Mouse (Mus musculus) cerebellum, adult 2 months (tissue): ENCODE measurements around the gene Dgkk. TPM values are rescaled to one million over a fixed set of nuclear protein-coding genes. Genes with fewer than 3 reads are reported as not detected.
"Not testable (repeated sequence)": the region's sequence is repeated elsewhere in the genome, so short reads cannot be mapped to it uniquely, and the experiment has no call there.

Experiments used
- DNase-seq, 2 experiments: peaks; one replicate each; pipeline ENCODE4 v3.0.0; 2021
- H3K27ac ChIP-seq: fragments of 200-500 bp; 2 replicates; pipeline ENCODE4 v1.5.1; 2012; ENCODE audit warnings: low read length, control low read depth, inconsistent platforms; ENCODE audit not compliant: insufficient read depth
- H3K27me3 ChIP-seq: fragments of 200-500 bp; 2 replicates; pipeline ENCODE4 v1.6.1; 2012; ENCODE audit warnings: inconsistent platforms, mild to moderate bottlenecking, low read length, moderate library complexity; ENCODE audit not compliant: control insufficient read depth, insufficient read depth
- H3K4me1 ChIP-seq: fragments of 200-500 bp; 2 replicates; pipeline ENCODE4 v1.6.1; 2011; ENCODE audit warnings: low read length; ENCODE audit not compliant: control insufficient read depth, insufficient read depth
- H3K4me3 ChIP-seq: fragments of 200-500 bp; replicated peaks from 2 replicates; pipeline ENCODE3; 2011; ENCODE audit warnings: mild to moderate bottlenecking, low read depth, low read length, control low read depth; ENCODE audit not compliant: insufficient read depth
- CTCF ChIP-seq: fragments of 200-500 bp; IDR thresholded peaks from 2 replicates; pipeline ENCODE4 v1.5.1; 2011; ENCODE audit warnings: low read depth, mild to moderate bottlenecking, control low read depth, low read length, moderate library complexity, borderline replicate concordance; ENCODE audit not compliant: insufficient read depth
- POLR2A ChIP-seq: fragments of 200-500 bp; IDR thresholded peaks from 2 replicates; pipeline ENCODE4 v1.6.1; 2011; ENCODE audit warnings: low read length, control low read depth, borderline replicate concordance; ENCODE audit not compliant: insufficient read depth
- WGBS: fragments of 180-500 bp; shearing (Covaris S2); methylation state at CpG from one replicate; pipeline ENCODE4 v1.1.7; 2018; 5-methylcytosine and 5-hydroxymethylcytosine counted together
- polyA plus RNA-seq: library from polyadenylated mRNA; depleted of rRNA; stranded (reverse); fragments of >200 nt; gene quantifications from 2 replicates; pipeline ENCODE4 v1.2.3, GENCODE M21; 2012

The Dgkk gene
- polyA plus RNA-seq, 1 experiment = 1.7 TPM

DNA sequence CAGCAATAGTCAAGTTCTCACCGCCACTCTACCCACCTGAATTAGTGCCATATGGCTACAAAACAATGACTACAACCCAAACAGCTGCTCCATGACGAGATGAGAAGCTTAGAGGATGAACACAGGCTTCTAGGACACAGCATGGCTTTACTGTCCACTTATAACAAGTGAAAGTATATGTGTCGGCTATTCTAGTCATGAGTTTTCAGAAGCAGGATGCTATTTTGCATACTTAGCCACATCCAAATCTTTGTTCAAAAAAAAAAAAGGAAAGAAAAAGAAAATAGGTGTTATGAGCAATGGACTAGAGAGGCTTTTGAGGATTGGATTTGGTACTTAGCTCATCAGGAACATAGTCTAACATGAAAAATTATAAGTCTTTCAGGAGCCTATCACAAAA is 74.4 kb downstream of the Dgkk start:
- DNase-seq = no peak
- H3K4me1 ChIP-seq = no peaks in the 10 kb centered on the region
- 51% methylated on average over 3 of the region's 3 CpGs for WGBS
- no peak for TF ChIP-seq CTCF
- TF ChIP-seq POLR2A = no peak
- no peak overlapping the region for H3K27ac ChIP-seq
- H3K4me3 ChIP-seq = no peak overlapping the region
- H3K27me3 ChIP-seq = no peaks in the 10 kb centered on the region

DNA sequence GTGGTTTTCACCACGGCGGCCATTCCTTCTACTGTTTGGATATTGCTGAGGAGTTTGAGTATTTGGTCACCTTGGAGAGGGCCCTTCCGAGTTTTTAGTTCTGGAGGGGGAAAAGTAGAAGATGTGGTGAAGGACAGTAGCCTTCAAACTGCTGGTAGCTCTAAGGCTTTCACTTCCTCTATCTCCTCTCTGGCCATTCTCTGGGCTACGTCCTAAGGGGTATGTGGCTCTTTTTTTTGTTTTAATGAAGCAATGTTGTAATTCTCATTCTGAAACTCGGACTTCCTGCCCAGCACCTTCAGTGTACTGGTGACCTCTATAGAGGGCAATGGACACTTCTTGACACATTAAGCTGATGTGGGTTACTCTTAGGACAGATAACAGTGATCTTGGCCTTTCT is 75.0 kb downstream of the Dgkk start:
- no peak for TF ChIP-seq CTCF
- TF ChIP-seq POLR2A = no peak
- no peaks in the 10 kb centered on the region for H3K27me3 ChIP-seq
- WGBS = 85% methylated on average over 5 of the region's 5 CpGs
- no peak for DNase-seq
- no peak overlapping the region for H3K4me3 ChIP-seq
- H3K4me1 ChIP-seq = no peaks in the 10 kb centered on the region
- H3K27ac ChIP-seq = no peak overlapping the region

DNA sequence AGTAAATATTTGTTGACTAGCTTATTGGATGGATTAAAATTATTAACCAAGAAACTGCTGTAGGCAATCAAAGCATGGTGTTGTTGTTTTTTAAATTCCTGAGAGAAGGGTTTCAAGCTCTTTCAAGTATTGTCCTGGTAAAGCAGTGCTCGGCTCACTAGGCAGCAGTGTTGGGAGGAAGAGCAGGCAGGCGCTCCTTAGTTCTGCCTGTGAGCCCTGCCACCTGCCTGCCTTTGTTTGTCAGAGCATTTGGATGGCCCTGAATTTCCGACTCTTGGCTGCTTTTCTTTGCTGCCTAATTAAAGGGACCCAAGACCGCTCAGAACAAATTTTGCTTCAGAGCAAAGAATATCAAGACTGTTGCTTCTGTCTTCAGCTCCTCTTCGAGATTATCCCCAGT is 114.8 kb downstream of the Dgkk start:
- no peak for DNase-seq
- H3K4me3 ChIP-seq = no peak overlapping the region
- no peaks in the 10 kb centered on the region for H3K4me1 ChIP-seq
- no peaks in the 10 kb centered on the region for H3K27me3 ChIP-seq
- WGBS = 16% methylated on average over 5 of the region's 5 CpGs
- TF ChIP-seq POLR2A = no peak
- no peak for TF ChIP-seq CTCF
- H3K27ac ChIP-seq = no peak overlapping the region

DNA sequence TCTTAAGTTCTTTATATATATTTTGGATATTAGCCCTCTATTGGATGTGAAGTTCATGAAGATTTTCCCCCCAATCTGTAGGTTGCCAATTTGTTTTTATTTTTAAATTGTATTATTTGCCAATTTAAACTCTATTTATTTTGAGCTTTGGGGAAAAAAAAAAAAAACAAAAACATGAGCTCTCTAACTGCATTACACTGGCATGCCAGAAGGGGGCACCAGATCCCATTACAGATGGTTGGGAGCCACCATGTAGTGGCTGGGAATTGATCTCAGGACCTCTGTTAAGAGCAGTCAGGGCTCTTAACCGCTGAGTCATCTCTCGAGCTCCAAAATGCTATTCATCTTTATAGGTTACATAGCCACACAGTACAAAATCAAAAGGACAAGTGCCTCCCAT is 131.9 kb downstream of the Dgkk start:
- no peak for DNase-seq
- no peaks in the 10 kb centered on the region for H3K4me1 ChIP-seq
- WGBS = 81% methylated on average over 2 of the region's 2 CpGs

DNA sequence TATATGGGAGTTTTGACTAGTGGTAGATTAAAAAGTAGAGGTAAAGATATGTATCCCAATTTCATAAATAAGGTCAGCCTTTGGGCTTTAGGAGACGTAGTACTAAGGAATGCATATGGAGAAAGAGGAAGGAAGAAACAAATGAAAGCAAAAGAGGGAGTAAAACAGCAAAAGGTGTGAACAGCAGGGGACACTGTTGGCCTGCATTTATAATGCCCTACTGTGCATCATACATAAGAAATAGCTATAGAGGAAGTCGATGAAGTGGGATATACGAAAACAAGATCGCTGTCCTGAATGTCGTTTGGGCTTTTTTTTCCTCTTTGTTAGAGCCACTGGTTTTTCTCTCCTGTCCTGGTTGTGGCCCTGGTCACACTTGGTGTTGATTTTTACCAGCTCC is 143.1 kb downstream of the Dgkk start:
- no peaks in the 10 kb centered on the region for H3K27me3 ChIP-seq
- H3K4me1 ChIP-seq = no peaks in the 10 kb centered on the region
- WGBS = 68% methylated on average over 5 of the region's 5 CpGs
- no peak for DNase-seq
- no peak overlapping the region for H3K27ac ChIP-seq
- TF ChIP-seq CTCF (no peak), POLR2A (no peak)
- no peak overlapping the region for H3K4me3 ChIP-seq

More for the DNA sequence above, 131.9 kb downstream of the Dgkk start:
- Histone ChIP-seq H3K27me3 (no peaks in the 10 kb centered on the region), H3K27ac (no peak overlapping the region), H3K4me3 (no peak overlapping the region)
- no peak for TF ChIP-seq POLR2A
- TF ChIP-seq CTCF = no peak

DNA sequence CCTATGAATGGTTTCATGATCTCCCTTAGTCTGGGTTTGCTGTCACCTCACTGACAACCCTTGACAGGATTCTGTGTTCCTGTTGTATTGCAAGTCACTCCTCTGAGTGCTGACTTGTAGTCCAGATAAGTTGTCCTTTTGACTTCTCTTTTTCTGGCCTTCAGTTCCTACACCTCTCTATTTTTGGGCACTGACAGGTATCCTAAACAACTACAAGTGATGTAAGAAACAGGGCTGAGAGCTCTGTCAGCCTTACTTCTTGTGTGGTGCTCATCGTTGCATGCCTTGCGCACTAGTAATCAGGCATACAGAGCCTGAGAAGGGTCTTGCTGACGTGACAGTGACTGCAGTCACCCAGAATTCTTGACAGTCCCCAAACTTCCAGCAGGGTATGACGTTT is 147.1 kb downstream of the Dgkk start:
- DNase-seq = no peak
- Histone ChIP-seq H3K4me1 (no peaks in the 10 kb centered on the region), H3K4me3 (no peak overlapping the region), H3K27ac (no peak overlapping the region), H3K27me3 (no peaks in the 10 kb centered on the region)
- TF ChIP-seq CTCF (no peak), POLR2A (no peak)
- WGBS = 76% methylated on average over 4 of the region's 4 CpGs

DNA sequence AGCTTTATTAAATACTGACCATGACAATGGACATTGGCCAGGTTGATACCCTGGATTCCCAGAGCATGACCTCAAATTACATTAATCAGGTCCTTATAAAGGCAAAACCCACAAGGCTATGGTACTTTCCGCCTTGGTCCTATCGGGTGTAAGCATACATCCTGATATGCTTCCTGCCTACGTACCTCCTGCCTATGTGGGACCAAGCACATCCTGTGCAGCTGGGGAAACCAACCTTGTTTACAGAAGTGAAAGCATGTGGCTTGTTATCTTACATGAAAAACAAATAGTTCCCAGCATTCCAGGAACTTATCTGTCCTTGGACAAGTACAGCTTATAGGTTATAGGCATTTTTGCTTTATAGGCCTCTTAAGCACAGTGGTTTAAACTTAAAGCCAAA is 189.5 kb downstream of the Dgkk start:
- H3K27me3 ChIP-seq = no peaks in the 10 kb centered on the region
- TF ChIP-seq CTCF (no peak), POLR2A (no peak)
- 88% methylated on average over 3 of the region's 3 CpGs for WGBS
- H3K27ac ChIP-seq = no peak overlapping the region
- DNase-seq = no peak
- no peak overlapping the region for H3K4me3 ChIP-seq
- H3K4me1 ChIP-seq = no peaks in the 10 kb centered on the region

DNA sequence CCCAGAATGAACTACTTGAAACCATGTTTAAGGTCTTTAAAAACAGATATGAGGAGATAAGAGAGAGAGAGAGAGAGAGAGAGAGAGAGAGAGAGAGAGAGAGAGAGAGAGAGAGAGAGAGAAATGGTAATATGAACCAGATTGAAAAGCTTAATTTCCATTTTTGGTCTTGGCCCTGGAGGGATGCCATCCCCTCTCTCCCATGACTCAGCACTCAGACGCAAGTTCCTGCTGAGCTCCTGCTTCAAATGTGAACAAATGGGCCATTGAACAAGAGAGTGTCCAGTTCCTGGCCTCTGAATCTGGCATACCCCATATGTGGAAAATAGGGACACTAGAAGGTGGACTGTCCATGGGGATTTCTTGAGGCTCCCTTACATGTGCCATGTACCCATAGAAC is 192.8 kb downstream of the Dgkk start:
- Histone ChIP-seq H3K27ac (no peak overlapping the region), H3K27me3 (no peaks in the 10 kb centered on the region), H3K4me3 (no peak overlapping the region), H3K4me1 (no peaks in the 10 kb centered on the region)
- WGBS = 33% methylated on average over 1 of the region's 1 CpGs
- TF ChIP-seq CTCF (no peak), POLR2A (no peak)
- no peak for DNase-seq

DNA sequence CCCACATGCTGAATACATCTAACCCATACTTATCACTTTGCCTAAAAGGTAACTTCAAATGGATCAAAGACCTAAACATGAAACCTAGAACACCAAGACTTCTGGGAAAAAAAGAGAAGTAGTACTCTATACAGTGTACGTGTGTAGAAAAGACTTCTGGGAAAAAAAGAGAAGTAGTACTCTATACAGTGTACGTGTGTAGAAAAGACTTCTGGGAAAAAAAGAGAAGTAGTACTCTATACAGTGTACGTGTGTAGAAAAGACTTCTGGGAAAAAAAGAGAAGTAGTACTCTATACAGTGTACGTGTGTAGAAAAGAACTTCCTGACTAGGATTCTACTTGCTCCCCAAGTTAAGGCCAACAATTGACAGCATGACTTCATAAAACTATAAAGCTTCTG is 204.8 kb downstream of the Dgkk start:
- not testable (repeated sequence) for DNase-seq, H3K4me3 ChIP-seq, H3K27me3 ChIP-seq, H3K27ac ChIP-seq, H3K4me1 ChIP-seq
- 82% methylated on average over 4 of the region's 4 CpGs for WGBS
